Comparison of ENCODE assay signal across 8 mouse cellular contexts in genomic region chr10:67862331-67862730, GRCm38 (mm10). TPM values are rescaled to one million over a fixed set of nuclear protein-coding genes. Genes with fewer than 3 reads are reported as not detected.
A peak's percentile ranks its signal among the peaks of the same experiment; 100 is the strongest.
DNase-seq lines count a peak whose midpoint lies in the region; ATAC-seq and TF ChIP-seq lines count a peak whose summit lies in the region.

No protein-coding gene starts in this region.

- 15% methylated on average over 7 of the region's 7 CpGs for WGBS in forebrain, postnatal 0 days
- WGBS in forebrain, embryonic 12.5 days, result 9% methylated on average over 7 of the region's 7 CpGs
- 11% methylated on average over 7 of the region's 7 CpGs for WGBS in liver, postnatal 0 days (ENCODE audit: insufficient replicate concordance)

- no peak overlapping the region for H3K9ac ChIP-seq in forebrain, postnatal 0 days
- no peak overlapping the region for H3K9ac ChIP-seq in forebrain, embryonic 12.5 days
- H3K9ac ChIP-seq in liver, postnatal 0 days (replicated peaks), result no peak overlapping the region

- no peak overlapping the region for H3K27ac ChIP-seq in forebrain, postnatal 0 days (ENCODE audit: low read depth, low read length)
- no peak overlapping the region for H3K27ac ChIP-seq in forebrain, embryonic 12.5 days
- H3K27ac ChIP-seq in liver, postnatal 0 days (ENCODE audit: low read depth), result no peak overlapping the region

- H3K36me3 ChIP-seq in forebrain, postnatal 0 days (ENCODE audit: insufficient read depth), result no peaks in the 10 kb centered on the region
- no peaks in the 10 kb centered on the region for H3K36me3 ChIP-seq in forebrain, embryonic 12.5 days (replicated peaks)
- H3K36me3 ChIP-seq in liver, postnatal 0 days (replicated peaks; ENCODE audit: insufficient read depth, low read length), result no peaks in the 10 kb centered on the region

- H3K9me3 ChIP-seq in forebrain, postnatal 0 days (ENCODE audit: low read length), result no peaks in the 10 kb centered on the region
- H3K9me3 ChIP-seq in forebrain, embryonic 12.5 days, result no peaks in the 10 kb centered on the region
- no peaks in the 10 kb centered on the region for H3K9me3 ChIP-seq in liver, postnatal 0 days (ENCODE audit: low read length)

- H3K4me3 ChIP-seq in forebrain, postnatal 0 days (ENCODE audit: low read depth, low read length), result no peak overlapping the region
- no peak overlapping the region for H3K4me3 ChIP-seq in forebrain, embryonic 12.5 days (replicated peaks)
- H3K4me3 ChIP-seq in liver, postnatal 0 days (ENCODE audit: low read depth, low read length), result no peak overlapping the region

- TF ChIP-seq CTCF in forebrain, postnatal 0 days (IDR thresholded peaks at IDR 0.05; ENCODE audit: low read depth), result peak; percentile 81
- TF ChIP-seq CTCF in liver, postnatal 0 days (IDR thresholded peaks at IDR 0.05; ENCODE audit: low read depth), result peak; percentile 69

- peak; percentile 76 for DNase-seq in forebrain, postnatal 0 days
- peak; percentile 16 for DNase-seq in urinary bladder, postnatal 25 days (ENCODE audit: low spot score)
- DNase-seq in urinary bladder, postnatal 10 days (ENCODE audit: low spot score), result no peak
- DNase-seq in heart, adult 8-10 months (ENCODE audit: low spot score), result peak; percentile 21
- no peak for DNase-seq in liver, postnatal 0 days
- DNase-seq in adrenal gland, adult 8-10 months, result no peak

- no peaks in the 10 kb centered on the region for H3K27me3 ChIP-seq in forebrain, postnatal 0 days (ENCODE audit: insufficient read depth, low read length)
- H3K27me3 ChIP-seq in forebrain, embryonic 12.5 days, result peaks cover 7% of the 10 kb centered on the region; the same call in 1 of the 2 replicates
- no peaks in the 10 kb centered on the region for H3K27me3 ChIP-seq in liver, postnatal 0 days (ENCODE audit: insufficient read depth, low read length)

- H3K4me2 ChIP-seq in forebrain, postnatal 0 days (ENCODE audit: low read depth), result no peak overlapping the region
- no peak overlapping the region for H3K4me2 ChIP-seq in forebrain, embryonic 12.5 days
- no peak overlapping the region for H3K4me2 ChIP-seq in liver, postnatal 0 days (ENCODE audit: low read depth, low read length)

- no peaks in the 10 kb centered on the region for H3K4me1 ChIP-seq in forebrain, postnatal 0 days (ENCODE audit: insufficient read depth)
- H3K4me1 ChIP-seq in forebrain, embryonic 12.5 days, result no peaks in the 10 kb centered on the region
- H3K4me1 ChIP-seq in liver, postnatal 0 days (ENCODE audit: insufficient read depth), result no peaks in the 10 kb centered on the region

- TF ChIP-seq EP300 in liver, postnatal 0 days (IDR thresholded peaks at IDR 0.05; ENCODE audit: low read depth), result no peak

- ATAC-seq in forebrain, postnatal 0 days, result no peak
- no peak for ATAC-seq in forebrain, embryonic 12.5 days (ENCODE audit: low FRiP score)
- ATAC-seq in liver, postnatal 0 days, result no peak
- ATAC-seq in erythroid progenitor cell, adult 5-6 weeks (replicated peaks; ENCODE audit: low FRiP score, poor library complexity, severe bottlenecking), result no peak

RNA-seq across cellular contexts. Expression of gene Zfp365, which starts 50.1 kb away (rescaled TPM):
- total RNA-seq in forebrain, postnatal 0 days (2014; rRNA removed), result 21.8 and 24.9 TPM in 2 replicates
- 3.6 and 8.4 TPM in 2 replicates for polyA plus RNA-seq in forebrain, postnatal 0 days (2015; fragmentation: Nextera tagmentation; extraction: Ambion mirVana)
- polyA plus RNA-seq in forebrain, embryonic 12.5 days (2016; fragmentation: Nextera tagmentation; extraction: Ambion mirVana), result 2.3 and 3.6 TPM in 2 replicates
- total RNA-seq in heart, adult 8-10 months (2022), result 1 to 10 TPM in 2 of 4 experiments, under 1 TPM in 2; 0.44 to 2.2 (median 0.92) TPM
- 0.04 TPM in 1 of 2 replicates, not detected in the other for polyA plus RNA-seq in liver, postnatal 0 days (2015; fragmentation: Nextera tagmentation; extraction: Ambion mirVana)
- 0.36 TPM in 1 of 2 replicates, not detected in the other for total RNA-seq in erythroid progenitor cell, adult 5-6 weeks (2015; ENCODE audit: low replicate concordance)
- not detected in 2 replicates for total RNA-seq in erythroid progenitor cell, adult 5-6 weeks (2017; ENCODE audit: low replicate concordance)
- total RNA-seq in adrenal gland, adult 8-10 months (2022), result 1 to 10 TPM; 2.6 to 3.2 (median 3.0) TPM

Comparison
In these comparisons a context has a peak if more than half of its experiments do, and no peak if none do; other contexts are left out.
1. DNase-seq: peak in forebrain, postnatal 0 days (single experiment), urinary bladder, postnatal 25 days (single experiment) and heart, adult 8-10 months (single experiment); none in urinary bladder, postnatal 10 days (single experiment), liver, postnatal 0 days (single experiment) and adrenal gland, adult 8-10 months (single experiment).